Mouse (Mus musculus) midbrain, postnatal 0 days (tissue): Measurements from ENCODE around the gene Ptprd. TPM values are rescaled to one million over a fixed set of nuclear protein-coding genes. Genes with fewer than 3 reads are reported as not detected.

Experiments
- ATAC-seq: fragments of 200-750 bp; cut with Nextera tagmentation; 2 replicates; pipeline ENCODE4 v1.8.0; 2017; ENCODE audit warnings: moderate number of reproducible peaks, mild to moderate bottlenecking, moderate TSS enrichment, moderate library complexity; ENCODE audit not compliant: low FRiP score
- DNase-seq: peaks from one replicate; pipeline ENCODE4 v3.0.0-alpha.2; 2015; ENCODE audit warnings: low spot score
- H3K27ac ChIP-seq: fragments of 300-500 bp; sonication (generic); 2 replicates; pipeline ENCODE4 v1.5.1; 2014; ENCODE audit warnings: low read depth, mild to moderate bottlenecking, low read length, mixed read lengths
- H3K27me3 ChIP-seq: fragments of 300-500 bp; sonication (generic); 2 replicates; pipeline ENCODE4 v1.6.1; 2014; ENCODE audit warnings: low read length, control low read depth, mixed read lengths; ENCODE audit not compliant: insufficient read depth
- H3K36me3 ChIP-seq: fragments of 300-500 bp; sonication (generic); 2 replicates; pipeline ENCODE4 v1.6.1; 2014; ENCODE audit warnings: low read length, control low read depth, mixed read lengths; ENCODE audit not compliant: insufficient read depth
- H3K4me1 ChIP-seq: fragments of 300-500 bp; sonication (generic); 2 replicates; pipeline ENCODE4 v1.6.1; 2014; ENCODE audit warnings: mild to moderate bottlenecking, control low read depth, antibody characterized with exemption, low read length, mixed read lengths; ENCODE audit not compliant: insufficient read depth
- H3K4me2 ChIP-seq: fragments of 300-500 bp; sonication (generic); 2 replicates; pipeline ENCODE4 v1.6.1; 2014; ENCODE audit warnings: low read depth, mild to moderate bottlenecking, low read length, mixed read lengths; ENCODE audit not compliant: poor library complexity, severe bottlenecking
- H3K4me3 ChIP-seq: fragments of 300-500 bp; sonication (generic); 2 replicates; pipeline ENCODE4 v1.5.1; 2014; ENCODE audit warnings: low read depth, mild to moderate bottlenecking, low read length, moderate library complexity
- H3K9ac ChIP-seq: fragments of 300-500 bp; sonication (generic); replicated peaks from 2 replicates; pipeline ENCODE4 v1.6.1; 2014; ENCODE audit warnings: mild to moderate bottlenecking, low read length, moderate library complexity, mixed read lengths; ENCODE audit not compliant: poor library complexity, severe bottlenecking
- H3K9me3 ChIP-seq: fragments of 300-500 bp; sonication (generic); 2 replicates; pipeline ENCODE4 v1.6.1; 2016; ENCODE audit warnings: low read length, control low read depth
- CTCF ChIP-seq: IDR thresholded peaks from 2 replicates; pipeline ENCODE4 v1.5.1; 2016; ENCODE audit warnings: antibody characterized with exemption, mild to moderate bottlenecking
- WGBS: fragments of 180-500 bp; shearing (Covaris S2); extraction: QIAGEN DNeasy Blood & Tissue Kit; methylation state at CpG from one replicate; pipeline ENCODE4 v1.1.7; 2014; 5-methylcytosine and 5-hydroxymethylcytosine counted together
- polyA plus RNA-seq: library from polyadenylated mRNA; unstranded; fragments of >200 nt; fragmentation: Nextera tagmentation; extraction: Ambion mirVana; gene quantifications from 2 replicates; pipeline ENCODE4 v1.2.1, GENCODE M21; 2015
- total RNA-seq: library from RNA; depleted of rRNA; stranded (reverse); fragments of >200 nt; gene quantifications from 2 replicates; pipeline ENCODE4 v1.2.3, GENCODE M21; 2014

Ptprd gene
- total and polyA plus RNA-seq, 2 experiments from 2014 or later = 66.1 to 102 TPM

DNA sequence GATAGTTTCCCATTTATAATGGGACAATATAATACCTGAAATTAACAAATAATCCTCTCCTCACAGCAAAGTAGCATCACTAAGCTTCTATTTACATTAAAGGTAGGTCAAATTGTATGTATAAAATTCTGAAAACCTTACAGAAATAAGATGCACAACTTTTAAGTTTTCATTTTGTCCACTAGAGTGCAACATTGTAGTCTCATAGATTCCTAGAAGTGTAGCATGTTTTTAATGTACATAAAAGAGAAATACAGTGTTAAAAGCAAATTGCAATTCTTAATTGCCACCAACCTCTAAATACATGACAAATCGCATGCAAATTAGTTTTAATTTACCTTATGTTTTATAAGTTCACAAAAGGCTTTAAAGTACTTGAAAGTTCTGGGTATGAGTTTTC is 556.1 kb downstream of the Ptprd start:
- peak; percentile 73 for TF ChIP-seq CTCF
- peak; percentile 42 for DNase-seq

DNA sequence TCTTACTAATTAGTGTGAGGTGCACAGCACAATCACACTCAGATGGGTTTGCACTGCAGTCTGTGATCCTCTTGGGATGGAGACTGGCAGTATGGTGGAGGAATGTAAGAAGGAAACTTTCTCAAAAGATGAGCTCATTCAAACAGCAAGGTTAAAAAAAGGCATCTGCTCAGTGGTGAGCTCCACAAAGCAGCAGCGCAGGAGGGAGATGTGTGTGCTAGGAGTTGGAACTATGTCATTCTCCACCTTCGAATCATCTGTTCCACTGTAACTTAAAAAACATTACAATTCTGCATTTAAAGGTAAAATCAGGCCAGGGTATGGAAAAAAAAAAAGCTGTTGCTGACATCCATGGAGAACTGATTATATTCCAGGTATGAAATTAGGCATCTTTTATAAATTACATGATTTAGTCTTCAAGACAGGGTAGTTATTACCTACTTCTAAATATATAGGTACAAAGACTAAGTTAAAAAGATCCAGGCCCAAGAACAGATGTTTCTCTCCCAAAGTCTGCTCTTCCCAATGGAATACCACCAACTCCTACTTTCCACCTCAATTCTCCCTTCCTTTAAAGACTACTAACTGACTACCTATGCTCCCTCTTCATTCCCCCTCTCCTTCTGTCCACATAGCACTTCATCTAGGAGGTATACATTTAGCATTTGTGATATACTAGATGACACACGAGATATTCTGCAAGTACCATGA is 562.0 kb downstream of the Ptprd start:
- H3K27ac ChIP-seq = no peak overlapping the region
- DNase-seq (no peak), ATAC-seq (no peak)
- no peak overlapping the region for H3K4me3 ChIP-seq
- WGBS = 85% methylated on average over 3 of the region's 3 CpGs
- TF ChIP-seq CTCF = no peak
- H3K27me3 ChIP-seq = no peaks in the 10 kb centered on the region
- H3K4me1 ChIP-seq = no peaks in the 10 kb centered on the region
- no peaks in the 10 kb centered on the region for H3K9me3 ChIP-seq
- H3K9ac ChIP-seq = no peak overlapping the region
- H3K36me3 ChIP-seq = no peaks in the 10 kb centered on the region
- no peak overlapping the region for H3K4me2 ChIP-seq

More for the DNA sequence above, 556.1 kb downstream of the Ptprd start:
- ATAC-seq = no peak
- Histone ChIP-seq H3K4me3 (no peak overlapping the region), H3K4me2 (no peak overlapping the region), H3K4me1 (no peaks in the 10 kb centered on the region), H3K9ac (no peak overlapping the region), H3K27ac (no peak overlapping the region), H3K27me3 (no peaks in the 10 kb centered on the region), H3K36me3 (no peaks in the 10 kb centered on the region), H3K9me3 (no peaks in the 10 kb centered on the region)
- WGBS = 71% methylated on average over 1 of the region's 1 CpGs

DNA sequence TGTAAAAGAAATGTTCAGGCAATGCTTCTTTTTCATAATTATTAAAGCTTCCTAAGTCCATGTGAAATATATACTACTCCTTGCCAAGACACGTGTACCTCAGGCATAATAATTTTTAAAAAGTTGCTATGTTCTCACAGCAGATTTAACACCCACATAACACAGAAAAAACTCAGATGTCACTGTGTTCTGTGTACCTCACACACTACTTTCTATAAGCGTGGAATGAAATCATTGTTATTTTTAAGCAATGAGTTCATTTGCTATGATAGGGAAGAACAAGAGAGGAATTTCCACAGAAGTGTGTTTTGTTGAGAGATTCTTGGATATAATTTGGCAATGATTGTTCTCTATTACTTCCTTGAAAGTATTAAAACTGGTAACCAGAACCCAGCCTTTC is 562.9 kb downstream of the Ptprd start:
- Histone ChIP-seq H3K27me3 (no peaks in the 10 kb centered on the region), H3K4me2 (no peak overlapping the region), H3K36me3 (no peaks in the 10 kb centered on the region), H3K9me3 (no peaks in the 10 kb centered on the region), H3K27ac (no peak overlapping the region), H3K9ac (no peak overlapping the region), H3K4me1 (no peaks in the 10 kb centered on the region), H3K4me3 (no peak overlapping the region)
- ATAC-seq (no peak), DNase-seq (no peak)
- no peak for TF ChIP-seq CTCF
- WGBS = 90% methylated on average over 2 of the region's 2 CpGs

DNA sequence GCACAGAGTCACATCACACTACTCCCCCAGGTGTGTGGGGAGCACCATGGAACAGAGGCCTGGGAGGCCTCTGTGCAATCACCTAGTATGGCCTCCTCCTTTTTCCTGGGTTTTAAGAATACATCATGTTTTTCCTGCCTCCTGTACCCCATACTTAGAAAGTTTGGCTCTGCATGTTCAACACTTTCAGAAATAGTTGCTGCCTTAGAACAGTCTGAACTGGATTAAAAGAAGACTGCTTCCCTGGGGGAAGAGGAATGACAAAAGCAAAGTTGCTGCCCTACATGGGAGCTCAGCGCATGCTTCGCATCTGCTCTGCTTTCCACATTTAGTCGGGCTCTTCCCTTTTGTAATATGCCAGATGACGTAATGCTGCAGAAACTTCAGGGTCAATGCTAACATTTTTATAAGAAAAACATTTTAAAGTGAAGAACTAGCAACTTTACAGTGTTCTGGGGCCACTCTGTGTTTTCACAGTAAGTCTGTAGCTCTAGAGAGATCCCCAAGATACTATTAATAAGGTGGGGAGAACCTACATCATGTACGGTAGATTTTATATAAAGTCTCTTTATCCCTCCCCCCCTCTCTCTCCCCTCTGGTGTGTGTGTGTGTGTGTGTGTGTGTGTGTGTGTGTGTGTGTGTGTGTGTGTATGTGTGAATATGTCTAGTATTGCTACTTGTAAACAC is 564.2 kb downstream of the Ptprd start:
- H3K36me3 ChIP-seq = no peaks in the 10 kb centered on the region
- no peaks in the 10 kb centered on the region for H3K4me1 ChIP-seq
- ATAC-seq (no peak), DNase-seq (no peak)
- no peaks in the 10 kb centered on the region for H3K27me3 ChIP-seq
- TF ChIP-seq CTCF = no peak
- H3K4me3 ChIP-seq = no peak overlapping the region
- H3K4me2 ChIP-seq = no peak overlapping the region
- H3K9me3 ChIP-seq = no peaks in the 10 kb centered on the region
- no peak overlapping the region for H3K27ac ChIP-seq
- no peak overlapping the region for H3K9ac ChIP-seq
- WGBS = 80% methylated on average over 5 of the region's 5 CpGs

DNA sequence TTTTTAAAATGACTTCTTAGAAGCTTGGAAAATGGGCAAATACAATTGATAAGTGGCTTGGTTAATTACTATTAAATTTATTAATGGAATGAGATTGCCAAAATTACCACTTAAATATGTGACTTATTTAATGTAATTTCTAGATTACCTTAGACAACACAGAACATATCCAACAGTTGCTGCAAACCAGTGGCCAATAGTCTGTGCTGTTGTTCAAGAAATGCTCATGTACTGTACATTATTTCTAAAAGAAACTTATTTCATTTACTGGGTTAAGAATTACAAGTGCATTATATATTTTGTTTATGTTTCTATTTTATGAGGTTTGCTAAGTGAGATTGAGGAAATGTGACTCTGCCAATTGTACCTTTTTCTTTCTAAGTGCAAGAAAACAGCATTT is 567.3 kb downstream of the Ptprd start:
- Histone ChIP-seq H3K9me3 (no peaks in the 10 kb centered on the region), H3K36me3 (no peaks in the 10 kb centered on the region)
- ATAC-seq = no peak

DNA sequence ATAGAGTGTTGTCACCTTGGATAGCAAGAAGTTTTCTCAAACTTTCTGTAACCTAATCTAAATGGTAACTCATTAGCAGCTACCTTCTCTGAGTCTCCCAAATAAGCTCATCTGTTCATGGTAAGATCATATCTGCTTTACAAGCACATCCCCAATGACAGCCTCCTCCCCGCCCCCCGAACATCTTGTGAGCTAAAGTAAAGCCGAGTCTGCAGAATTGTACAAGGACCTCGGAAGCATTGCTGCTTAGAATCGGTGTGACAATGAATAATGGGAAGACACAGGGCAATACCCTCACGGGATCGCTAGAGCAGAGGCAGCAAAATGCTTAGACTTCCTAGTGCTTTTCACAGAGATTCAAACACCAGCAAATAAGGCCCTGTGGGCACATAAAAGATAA is 571.7 kb downstream of the Ptprd start:
- no peak overlapping the region for H3K27ac ChIP-seq
- no peak for TF ChIP-seq CTCF
- DNase-seq = peak; percentile 30

More for the DNA sequence above, 567.3 kb downstream of the Ptprd start:
- H3K4me1 ChIP-seq = no peaks in the 10 kb centered on the region
- no peaks in the 10 kb centered on the region for H3K27me3 ChIP-seq
- H3K4me2 ChIP-seq = no peak overlapping the region
- no peak overlapping the region for H3K27ac ChIP-seq
- peak; percentile 64 for TF ChIP-seq CTCF
- no peak overlapping the region for H3K9ac ChIP-seq
- no peak overlapping the region for H3K4me3 ChIP-seq
- DNase-seq = peak; percentile 30

More for the DNA sequence above, 571.7 kb downstream of the Ptprd start:
- no peak overlapping the region for H3K9ac ChIP-seq
- no peaks in the 10 kb centered on the region for H3K4me1 ChIP-seq
- H3K9me3 ChIP-seq = no peaks in the 10 kb centered on the region
- 63% methylated on average over 7 of the region's 7 CpGs for WGBS
- no peak for ATAC-seq
- H3K27me3 ChIP-seq = no peaks in the 10 kb centered on the region
- no peak overlapping the region for H3K4me3 ChIP-seq
- H3K36me3 ChIP-seq = no peaks in the 10 kb centered on the region
- no peak overlapping the region for H3K4me2 ChIP-seq
